Mouse (Mus musculus) urinary bladder, postnatal 10 days (tissue): ENCODE measurements around the gene Klra1.
"Not testable (repeated sequence)": the region's sequence is repeated elsewhere in the genome, so short reads cannot be mapped to it uniquely, and the experiment has no call there.

Experiments used
- DNase-seq: peaks from one replicate; pipeline ENCODE4 v3.0.0; 2022; ENCODE audit warnings: low spot score

Gene Klra1

DNA sequence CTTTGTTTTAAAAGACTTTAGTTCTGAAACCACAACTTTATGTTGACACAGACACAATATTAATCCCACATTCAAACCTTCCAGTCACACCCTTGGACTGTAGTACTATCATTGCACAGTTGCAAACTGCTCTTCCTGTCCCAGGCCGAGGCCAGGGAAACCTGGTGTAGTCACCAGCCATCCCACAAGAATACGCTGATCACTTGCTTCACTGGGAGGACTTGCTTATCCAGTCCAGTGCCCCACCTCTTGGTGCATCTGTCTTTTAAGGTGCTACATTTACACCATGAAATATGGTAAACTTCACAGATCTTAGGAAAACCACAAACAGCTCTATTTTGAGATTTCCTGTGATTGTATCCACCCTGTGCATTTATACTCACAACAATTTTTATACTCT, at the start of gene Klra1:
Gene Klra1, minus strand, starts transcription at position 125 of the 400 bp plus-strand sequence.
- no peak for DNase-seq

DNA sequence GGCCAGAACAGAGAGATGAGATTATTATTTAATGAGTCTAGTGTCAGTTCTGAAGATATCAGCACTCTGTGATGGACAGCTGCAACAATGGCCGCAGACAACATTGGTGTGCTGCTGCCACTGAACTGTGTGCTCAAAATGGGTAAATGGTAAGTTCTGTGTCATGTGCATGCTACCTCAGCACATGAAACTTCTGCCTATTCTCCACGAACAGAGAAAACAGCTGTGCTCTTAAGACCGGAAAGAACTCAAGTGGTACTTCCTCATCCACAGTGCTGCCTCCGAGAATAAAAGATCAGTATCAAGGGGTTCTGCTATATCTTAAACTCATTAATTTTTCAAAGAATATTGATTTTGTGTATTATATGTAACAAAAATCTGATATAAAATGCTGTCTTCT, 42.8 kb upstream of the Klra1 start:
- no peak for DNase-seq

DNA sequence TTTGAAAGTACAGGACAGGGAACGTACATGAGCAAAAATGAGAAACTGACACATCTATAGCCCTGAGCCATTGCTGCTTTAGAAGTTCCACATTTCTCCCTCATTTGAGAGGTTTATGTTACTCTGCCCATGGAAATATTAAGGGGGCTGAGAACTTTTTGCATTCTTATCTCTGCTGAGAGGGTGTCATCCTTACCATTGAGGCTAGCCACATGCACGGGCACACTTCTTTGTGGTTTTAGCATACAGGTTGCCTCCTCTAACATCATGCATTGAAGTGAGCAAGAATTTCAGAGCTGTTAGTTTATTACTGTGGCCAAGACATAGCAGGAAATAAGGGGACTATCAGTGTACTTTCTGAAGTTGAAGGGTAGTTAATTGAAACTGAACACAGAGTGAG, 32.5 kb upstream of the Klra1 start:
- DNase-seq = no peak

DNA sequence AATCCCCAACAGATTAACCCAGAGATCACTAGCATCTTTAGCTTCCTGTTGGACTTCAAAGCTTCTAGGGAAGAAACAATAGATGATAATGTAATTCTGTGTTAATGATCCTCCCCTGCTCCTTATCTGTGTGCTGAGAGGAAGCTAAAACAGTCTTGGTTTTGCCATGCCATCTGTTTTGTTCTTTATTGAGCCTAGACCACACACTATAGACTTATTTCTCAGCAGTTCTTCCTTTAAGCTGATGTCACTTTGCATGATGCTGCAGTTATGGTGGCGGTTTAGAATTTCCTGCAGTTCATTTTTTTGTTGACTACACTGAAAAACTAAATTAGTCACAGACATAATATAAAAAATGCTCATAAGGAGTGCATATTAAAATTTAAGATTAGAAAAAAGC, 18.2 kb upstream of the Klra1 start:
- DNase-seq = no peak

DNA sequence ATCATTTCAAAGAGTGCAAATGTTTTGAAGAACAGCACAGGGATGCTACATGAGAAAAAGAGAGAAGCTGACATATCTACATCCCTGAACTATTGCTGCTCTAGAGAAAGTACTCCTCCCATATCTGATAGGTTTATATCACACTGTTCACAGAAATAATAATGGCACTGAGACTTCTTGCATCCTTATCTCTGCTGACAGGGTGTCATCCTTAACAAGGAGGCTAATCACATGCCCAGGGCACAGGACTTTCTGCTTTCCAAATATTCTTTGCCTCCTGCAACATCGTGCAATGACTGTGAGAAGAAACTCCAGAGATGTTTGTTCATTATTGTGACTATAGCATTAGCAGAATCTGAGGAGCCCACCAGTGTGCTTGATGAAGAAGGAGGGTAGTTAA, 871 bp downstream of the Klra1 start:
- DNase-seq = no peak

DNA sequence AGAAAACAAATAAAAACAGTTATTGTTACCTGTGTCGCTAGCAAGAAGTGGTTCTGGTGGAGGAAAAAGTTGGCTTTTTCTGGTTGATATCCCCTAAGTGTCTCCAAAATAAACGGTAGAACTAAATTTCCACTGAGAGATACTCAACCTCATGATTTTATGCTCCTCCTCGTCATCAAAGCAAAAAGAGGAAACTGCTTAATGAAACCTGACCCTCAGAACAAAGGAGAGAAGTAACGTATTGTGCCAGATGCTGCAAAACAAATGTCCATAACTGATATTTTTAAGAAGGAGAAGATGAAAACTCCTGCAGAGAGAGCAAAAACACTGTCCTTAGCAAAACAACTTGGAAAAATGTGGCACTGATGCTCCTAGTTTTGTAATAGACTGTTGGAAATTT, 4.3 kb downstream of the Klra1 start:
- no peak for DNase-seq

DNA sequence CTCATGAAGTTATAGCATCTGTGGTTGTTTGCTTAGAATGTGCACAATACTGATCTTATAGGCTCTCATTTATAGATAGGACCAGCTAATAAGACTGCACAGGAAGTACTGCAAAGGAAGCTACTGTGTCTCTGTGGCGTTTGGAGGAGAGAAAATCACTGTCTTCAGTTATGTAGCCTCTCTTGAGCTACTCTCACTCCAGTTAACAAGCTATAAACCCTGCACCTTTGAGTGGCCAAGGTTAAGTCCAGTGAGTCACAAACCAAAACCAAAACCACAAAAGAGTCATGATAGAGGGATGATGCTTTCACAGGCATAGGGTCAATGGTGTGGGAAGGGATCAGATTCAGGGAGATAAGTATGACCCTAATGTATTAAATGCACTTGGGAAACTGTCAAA, 41.3 kb downstream of the Klra1 start:
- DNase-seq = not testable (repeated sequence)

DNA sequence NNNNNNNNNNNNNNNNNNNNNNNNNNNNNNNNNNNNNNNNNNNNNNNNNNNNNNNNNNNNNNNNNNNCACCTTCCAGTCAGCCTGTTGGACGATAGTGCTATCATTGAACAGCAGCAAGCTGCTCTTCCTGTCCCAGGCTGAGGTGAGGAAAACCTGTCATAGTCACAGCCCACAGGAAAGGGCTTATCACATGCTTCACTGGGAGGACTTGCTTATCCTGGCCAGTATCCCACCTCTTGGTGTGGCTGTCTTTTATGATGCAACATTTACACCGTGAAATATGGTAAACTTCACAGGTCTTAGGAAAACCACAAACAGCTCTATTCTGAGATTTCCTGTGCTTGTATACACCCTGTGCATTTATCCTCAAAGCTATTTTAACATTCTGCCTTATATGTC, 44.7 kb downstream of the Klra1 start:
- DNase-seq = not testable (repeated sequence)

DNA sequence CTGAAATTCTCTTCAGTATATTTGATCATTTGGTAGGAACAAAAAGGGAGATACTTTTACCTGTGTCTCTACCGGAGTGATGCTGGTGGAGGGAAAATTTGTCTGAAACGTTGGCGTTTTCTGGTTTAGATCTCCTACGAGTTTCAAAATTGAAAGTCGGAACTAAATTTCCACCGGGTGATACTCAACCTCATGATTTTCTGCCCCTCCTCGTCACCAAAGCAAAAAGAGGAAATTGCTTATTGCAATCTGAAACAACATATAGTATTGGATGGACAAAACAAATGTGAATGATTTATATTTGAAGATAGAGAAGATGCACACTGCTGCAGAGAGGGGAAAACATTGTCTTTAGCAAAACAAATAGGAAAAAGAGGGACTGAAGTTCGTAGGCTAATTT, 49.3 kb downstream of the Klra1 start, which contains the start of gene Klra3:
Gene Klra3, minus strand, starts transcription at position 164 of the 400 bp plus-strand sequence.
- DNase-seq = no peak
